Comparison of ENCODE assay signal across 8 mouse cellular contexts in the genomic region with DNA sequence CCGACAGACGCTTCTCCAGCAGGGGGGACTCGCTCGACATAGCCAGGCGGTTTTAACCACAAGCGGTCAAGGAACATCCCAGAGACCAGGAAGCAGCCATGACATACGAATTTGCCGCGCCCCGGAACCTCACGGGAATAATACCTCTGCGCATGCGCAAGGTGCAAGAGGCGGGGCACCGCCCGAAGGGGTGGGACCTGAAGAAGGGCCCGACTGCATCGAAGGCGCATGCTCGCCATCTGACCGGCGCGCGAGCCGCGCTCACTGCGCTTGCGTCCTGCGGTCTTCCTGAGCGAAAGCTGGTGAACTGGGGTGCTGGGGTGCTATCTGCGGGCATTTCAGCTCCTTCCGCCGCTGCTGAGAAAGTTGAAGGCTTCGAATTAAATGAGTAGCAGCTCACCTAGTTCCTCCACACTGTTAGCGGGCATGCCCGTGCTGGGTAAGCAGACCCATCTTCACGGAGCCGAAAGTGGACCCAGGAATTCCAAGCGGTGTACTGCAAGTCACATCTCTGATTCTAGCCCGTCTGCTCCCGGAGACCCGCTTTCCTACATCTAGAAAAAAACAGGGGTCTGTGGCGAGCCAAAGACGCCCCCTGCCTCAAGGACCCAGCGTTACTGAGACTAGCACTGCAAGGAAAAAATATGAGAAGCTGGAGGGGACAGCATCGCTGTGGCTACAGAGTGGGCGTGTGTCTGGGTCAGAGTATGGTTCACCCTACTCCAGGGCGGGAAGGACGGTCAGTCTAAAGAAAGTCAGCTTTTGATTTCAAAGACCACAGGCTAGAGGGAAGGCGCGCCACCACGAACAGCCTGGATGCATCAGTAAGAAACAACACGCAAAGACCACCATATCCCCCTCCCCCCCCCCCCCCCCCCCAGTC. TPM values are rescaled to one million over a fixed set of nuclear protein-coding genes. Genes with fewer than 3 reads are reported as not detected.
DNase-seq lines count a peak whose midpoint lies in the region; ATAC-seq and TF ChIP-seq lines count a peak whose summit lies in the region.

Gene Mis18a (minus strand): TSS at position 172 of the 883 bp plus-strand sequence.

- H3K9ac ChIP-seq in embryonic facial prominence, embryonic 14.5 days (ENCODE audit: low read depth, low read length), result peak within 1 kb of the TSS; percentile 80
- peak within 1 kb of the TSS; percentile 72 for H3K9ac ChIP-seq in heart, adult 2 months (ENCODE audit: low read depth, low read length)
- H3K9ac ChIP-seq in limb, embryonic 13.5 days, result peak within 1 kb of the TSS; percentile 88
- H3K9ac ChIP-seq in midbrain, embryonic 16.5 days (ENCODE audit: low read depth, low read length), result peak within 1 kb of the TSS; percentile 72

- H3K4me3 ChIP-seq in embryonic facial prominence, embryonic 14.5 days (ENCODE audit: low read depth, low read length), result peak within 1 kb of the TSS; percentile 62
- H3K4me3 ChIP-seq in heart, adult 2 months, result peak within 1 kb of the TSS; percentile 83
- H3K4me3 ChIP-seq in limb, embryonic 13.5 days, result peak within 1 kb of the TSS; percentile 90
- H3K4me3 ChIP-seq in midbrain, embryonic 16.5 days (ENCODE audit: low read depth, low read length), result peak within 1 kb of the TSS; percentile 59

- H3K9me3 ChIP-seq in embryonic facial prominence, embryonic 14.5 days (ENCODE audit: control insufficient read depth, low read length), result peaks cover 4% of the 10 kb centered on the region; the same call in 1 of the 2 replicates
- peaks cover 8% of the 10 kb centered on the region; the same call in 1 of the 2 replicates for H3K9me3 ChIP-seq in limb, embryonic 13.5 days
- H3K9me3 ChIP-seq in midbrain, embryonic 16.5 days (replicated peaks; ENCODE audit: control insufficient read depth, low read length, poor library complexity, severe bottlenecking), result peaks cover 5% of the 10 kb centered on the region; the same call in 1 of the 2 replicates

- intact Hi-C loops in heart, adult 2 months (cut with DNase I), result loop anchor here (5.0 kb wide), 2 partner anchors 80 to 200 kb away; no protein-coding TSS in a partner anchor

- peak within 1 kb of the TSS; percentile 93 for H3K4me2 ChIP-seq in embryonic facial prominence, embryonic 14.5 days (ENCODE audit: low read depth, low read length)
- H3K4me2 ChIP-seq in limb, embryonic 13.5 days (replicated peaks), result peak within 1 kb of the TSS; percentile 97
- peak within 1 kb of the TSS; percentile 94 for H3K4me2 ChIP-seq in midbrain, embryonic 16.5 days (ENCODE audit: low read length)

- H3K27me3 ChIP-seq in embryonic facial prominence, embryonic 14.5 days (replicated peaks; ENCODE audit: control insufficient read depth, insufficient read depth, low read length), result no peaks in the 10 kb centered on the region
- H3K27me3 ChIP-seq in heart, adult 2 months (ENCODE audit: control insufficient read depth, insufficient read depth, low read length), result no peaks in the 10 kb centered on the region
- H3K27me3 ChIP-seq in limb, embryonic 13.5 days, result no peaks in the 10 kb centered on the region
- no peaks in the 10 kb centered on the region for H3K27me3 ChIP-seq in midbrain, embryonic 16.5 days (ENCODE audit: control insufficient read depth, insufficient read depth, low read depth, low read length)

- H3K4me1 ChIP-seq in embryonic facial prominence, embryonic 14.5 days (ENCODE audit: control insufficient read depth, insufficient read depth, low read length), result peaks cover 4% of the 10 kb centered on the region; the same call in 1 of the 2 replicates
- 0 out of 2 replicates have a peak, but pooled peaks cover 1% of the 10 kb centered on the region for H3K4me1 ChIP-seq in heart, adult 2 months (ENCODE audit: control insufficient read depth, insufficient read depth, low read length)
- H3K4me1 ChIP-seq in limb, embryonic 13.5 days, result peaks cover 13% of the 10 kb centered on the region
- H3K4me1 ChIP-seq in midbrain, embryonic 16.5 days (ENCODE audit: control insufficient read depth, insufficient read depth, low read length), result peaks cover 10% of the 10 kb centered on the region

- TF ChIP-seq EP300 in heart, adult 2 months (IDR thresholded peaks at IDR 0.05; ENCODE audit: insufficient read depth, low read depth, low read length), result 0 out of 2 replicates have a peak, but pooled peaks have one; percentile 37

- ATAC-seq in embryonic facial prominence, embryonic 14.5 days (ENCODE audit: low read depth), result peak; percentile 98
- ATAC-seq in limb, embryonic 13.5 days (ENCODE audit: low FRiP score, low read depth), result peak; percentile 94
- ATAC-seq in midbrain, embryonic 16.5 days, result peak; percentile 98

- H3K27ac ChIP-seq in embryonic facial prominence, embryonic 14.5 days (replicated peaks; ENCODE audit: low read depth, low read length), result peak within 1 kb of the TSS; percentile 69
- peak within 1 kb of the TSS; percentile 76 for H3K27ac ChIP-seq in heart, adult 2 months
- peak within 1 kb of the TSS; percentile 81 for H3K27ac ChIP-seq in limb, embryonic 13.5 days
- peak within 1 kb of the TSS; percentile 84 for H3K27ac ChIP-seq in midbrain, embryonic 16.5 days (ENCODE audit: low read length)

- peak; percentile 97 for DNase-seq in 3T3-L1 (ENCODE audit: low read depth, low spot score)
- DNase-seq in adrenal gland, postnatal 4 days (ENCODE audit: low spot score in 2 of 2), result peak; percentile 91 to 93
- DNase-seq in embryonic facial prominence, embryonic 14.5 days (ENCODE audit: low spot score), result peak; percentile 97
- peak; percentile 95 to 96 for DNase-seq in heart, adult 2 months
- peak; percentile 93 to 96 for DNase-seq in kidney, adult 8-10 months
- peak; percentile 93 to 96 for DNase-seq in spleen, postnatal 10 days (ENCODE audit: low spot score in 2 of 2)

- peak; percentile 26 for TF ChIP-seq CTCF in heart, adult 2 months (IDR thresholded peaks at IDR 0.05)

- no peaks in the 10 kb centered on the region for H3K79me2 ChIP-seq in heart, adult 2 months (replicated peaks; ENCODE audit: control insufficient read depth, insufficient read depth, low read length)

- peak; percentile 99 for TF ChIP-seq POLR2A in heart, adult 2 months (IDR thresholded peaks at IDR 0.05; ENCODE audit: insufficient read depth, low read depth, low read length)

- H3K36me3 ChIP-seq in embryonic facial prominence, embryonic 14.5 days (ENCODE audit: control insufficient read depth, insufficient read depth, low read length), result peaks cover 14% of the 10 kb centered on the region
- H3K36me3 ChIP-seq in heart, adult 2 months (ENCODE audit: control insufficient read depth, insufficient read depth, low read length), result no peaks in the 10 kb centered on the region
- peaks cover 25% of the 10 kb centered on the region for H3K36me3 ChIP-seq in limb, embryonic 13.5 days
- no peaks in the 10 kb centered on the region for H3K36me3 ChIP-seq in midbrain, embryonic 16.5 days (ENCODE audit: control insufficient read depth, insufficient read depth, low read length)

- 0% methylated on average over 44 of the region's 53 CpGs for whole genome bisulfite sequencing in embryonic facial prominence, embryonic 14.5 days
- WGBS in heart, adult 2 months, result 1% methylated on average over 53 of the region's 53 CpGs
- 2% methylated on average over 53 of the region's 53 CpGs for WGBS in limb, embryonic 13.5 days
- WGBS in midbrain, embryonic 16.5 days, result under 1% methylated on average over 53 of the region's 53 CpGs

RNA-seq across cellular contexts. Expression of gene Mis18a, which starts in this region (rescaled TPM):
- 10 to 100 TPM; 13.9 to 16.4 TPM for total RNA-seq in adrenal gland, postnatal 4 days (2021)
- 50.1 and 50.9 TPM in 2 replicates for polyA plus RNA-seq in embryonic facial prominence, embryonic 14.5 days (2014; fragmentation: Nextera tagmentation; extraction: Ambion mirVana)
- total RNA-seq in heart, adult 2 months (2021), result 1 to 10 TPM; 1.9 to 2.9 TPM
- polyA plus RNA-seq in heart, adult 2 months (2012; rRNA removed), result 3.8 and 6.1 TPM in 2 replicates
- 70.7 and 74.5 TPM in 2 replicates for polyA plus RNA-seq in limb, embryonic 13.5 days (2015; fragmentation: Nextera tagmentation; extraction: Ambion mirVana)
- 26.6 and 28.4 TPM in 2 replicates for polyA plus RNA-seq in midbrain, embryonic 16.5 days (2015; fragmentation: Nextera tagmentation; extraction: Ambion mirVana)

Comparison
In these comparisons a context has a peak if more than half of its experiments do, and no peak if none do; other contexts are left out.
1. Peak in every context shown above with its lines: DNase-seq, ATAC-seq, H3K4me3 ChIP-seq and H3K27ac ChIP-seq.